Mouse (Mus musculus): ENCODE data around the gene Fosl2.
A peak's percentile ranks its signal among the peaks of the same experiment; 100 is the strongest.

Fosl2 gene

DNA sequence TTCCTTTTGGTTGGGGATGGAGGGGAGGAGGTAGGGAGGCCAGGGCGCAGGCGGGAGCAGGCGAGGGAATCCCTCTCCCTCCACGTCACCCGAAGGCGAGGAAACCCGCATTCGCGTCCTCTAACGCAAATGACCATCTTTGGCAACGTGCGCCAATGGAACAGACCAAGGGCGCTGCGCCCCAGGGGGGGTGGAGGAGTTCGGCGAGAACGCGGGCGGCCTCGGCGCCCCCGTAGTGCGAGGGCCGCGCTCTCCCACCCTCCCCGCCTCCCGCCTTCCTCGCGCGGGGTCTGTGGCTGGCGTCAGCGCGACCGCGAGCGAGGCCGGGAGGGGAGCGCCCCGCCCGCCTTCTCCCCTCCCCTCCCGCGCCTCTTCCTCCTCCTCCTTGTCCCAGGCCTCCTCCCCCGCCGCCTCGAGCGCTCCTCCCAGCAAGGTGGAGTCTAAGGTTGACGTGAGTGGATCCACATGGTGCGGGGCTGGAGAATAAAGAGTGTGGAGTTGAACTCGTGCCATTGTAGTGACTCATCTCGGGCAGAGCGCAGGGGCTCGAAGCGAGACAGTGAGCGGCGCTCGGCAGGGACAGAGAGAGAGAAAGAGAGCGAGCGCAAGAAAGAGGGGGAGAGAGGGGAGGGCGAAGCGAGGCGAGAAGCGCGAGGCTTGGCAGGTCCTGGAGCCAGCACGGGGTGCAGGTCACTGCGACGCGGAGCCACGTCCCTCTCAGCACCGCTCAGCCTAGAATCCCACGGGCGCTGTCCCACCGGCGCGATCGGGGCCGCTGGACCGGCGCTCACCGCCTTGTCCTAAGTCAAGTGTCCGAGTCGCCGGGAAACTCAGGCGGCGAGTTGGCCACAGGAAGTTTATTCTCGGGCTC, at the start of gene Fosl2:
Gene Fosl2 (plus strand): TSS at position 466 of the 871 bp plus-strand sequence.
- DNase-seq: peak; percentile 96

- no peak for DNase-seq
Measured at GRCm38 (mm10) chr5:32085971-32086370, 49.6 kb upstream of the Fosl2 start.

DNA sequence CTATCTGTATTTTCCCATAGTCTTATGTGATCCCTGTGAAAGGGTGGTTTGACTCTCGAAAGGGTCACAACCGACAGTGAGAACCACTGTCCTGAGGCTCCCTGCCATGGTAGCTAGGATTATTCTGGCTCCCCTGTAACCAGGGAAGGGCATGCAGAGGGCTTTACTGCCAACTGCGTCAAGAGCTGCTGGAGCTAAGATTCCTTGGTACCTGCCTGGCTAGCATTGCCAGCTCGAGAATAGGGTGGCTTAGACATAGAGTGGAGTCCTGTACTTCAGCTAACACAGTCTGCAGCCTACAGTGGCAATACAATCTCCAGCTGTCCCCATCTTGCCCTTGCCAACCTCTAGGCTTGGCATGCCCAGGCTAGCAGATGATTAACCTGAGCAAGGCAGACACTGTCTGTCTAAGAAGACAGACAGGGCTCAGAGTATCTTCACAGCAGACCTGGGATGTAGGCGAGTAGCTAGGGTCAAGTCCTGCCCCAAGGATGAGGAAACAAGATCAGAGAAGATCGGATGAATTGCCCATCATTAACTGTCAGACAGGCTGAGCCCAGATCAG, 49.0 kb upstream of the Fosl2 start:
- no peak for DNase-seq

GRCm38 (mm10) chr5:32089481-32089880, 46.1 kb upstream of the Fosl2 start:
- no peak for DNase-seq

GRCm38 (mm10) chr5:32092281-32092680, 43.3 kb upstream of the Fosl2 start:
- DNase-seq: no peak

DNA sequence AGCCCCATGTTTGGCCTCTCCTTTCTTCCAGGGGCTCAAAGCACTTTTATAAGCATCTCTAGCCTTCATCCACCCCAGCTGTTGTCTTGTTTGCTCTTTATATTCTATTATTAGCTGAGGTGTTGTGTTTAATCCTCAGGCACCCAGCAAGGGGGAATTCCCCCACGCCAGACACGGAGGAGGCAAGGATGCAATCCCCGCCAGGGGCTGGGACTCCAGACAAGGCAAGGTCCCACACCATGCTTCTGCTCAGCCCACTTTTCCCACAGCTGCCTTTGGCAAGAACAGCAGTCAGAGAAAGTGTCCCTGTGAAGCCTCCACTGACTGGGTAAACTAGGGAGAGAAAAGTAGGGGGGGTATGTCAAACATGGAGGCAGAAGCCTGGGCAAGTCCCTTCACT, 36.9 kb upstream of the Fosl2 start:
- DNase-seq: peak; percentile 10

DNA sequence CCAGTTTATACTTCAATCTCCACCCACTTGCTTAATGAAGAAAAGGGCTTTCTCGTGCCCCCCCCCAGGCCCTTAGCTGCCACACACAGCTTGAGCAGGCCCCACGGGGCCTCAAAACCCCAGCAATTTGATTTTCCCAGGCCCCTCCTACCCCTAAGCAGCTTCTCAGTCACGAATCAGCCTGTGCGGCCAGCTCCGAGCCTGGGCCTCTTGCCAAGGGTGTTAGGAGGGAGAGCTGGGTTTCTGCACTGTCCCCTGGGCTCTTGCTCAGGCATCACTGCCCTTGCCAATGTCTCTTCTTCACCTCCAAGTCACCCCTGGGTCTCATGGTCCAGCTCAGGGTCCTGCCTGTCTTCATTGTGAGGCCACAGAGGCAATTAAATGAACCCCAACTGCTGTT, 33.1 kb upstream of the Fosl2 start:
- peak; percentile 66 for DNase-seq

DNA sequence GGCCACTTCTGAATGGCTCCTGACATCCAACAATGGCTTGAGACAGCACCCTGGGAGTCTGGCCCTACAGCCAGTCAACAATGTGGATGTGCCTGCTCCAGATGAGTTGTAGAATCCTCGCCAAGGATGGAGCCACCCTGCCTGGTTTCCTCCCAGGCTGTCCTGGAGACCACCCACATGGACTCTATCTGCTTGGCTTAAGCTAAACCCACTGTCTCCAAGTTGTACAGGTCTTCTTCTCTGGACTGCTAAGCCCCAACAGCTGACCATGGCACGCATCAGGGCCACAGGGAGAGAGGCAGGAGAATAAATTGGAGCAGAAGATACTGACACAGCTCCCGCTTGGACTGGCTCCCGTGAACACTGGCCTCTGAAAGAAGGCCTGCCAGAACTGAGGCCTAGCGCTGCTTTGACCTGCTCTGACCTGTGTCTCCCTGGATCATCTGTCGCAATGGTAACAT, 32.6 kb upstream of the Fosl2 start:
- peak; percentile 23 for DNase-seq

- no peak for DNase-seq
Measured at GRCm38 (mm10) chr5:32103545-32103944, 32.1 kb upstream of the Fosl2 start.

GRCm38 (mm10) chr5:32104119-32104990, 31.2 kb upstream of the Fosl2 start:
- DNase-seq: no peak

DNA sequence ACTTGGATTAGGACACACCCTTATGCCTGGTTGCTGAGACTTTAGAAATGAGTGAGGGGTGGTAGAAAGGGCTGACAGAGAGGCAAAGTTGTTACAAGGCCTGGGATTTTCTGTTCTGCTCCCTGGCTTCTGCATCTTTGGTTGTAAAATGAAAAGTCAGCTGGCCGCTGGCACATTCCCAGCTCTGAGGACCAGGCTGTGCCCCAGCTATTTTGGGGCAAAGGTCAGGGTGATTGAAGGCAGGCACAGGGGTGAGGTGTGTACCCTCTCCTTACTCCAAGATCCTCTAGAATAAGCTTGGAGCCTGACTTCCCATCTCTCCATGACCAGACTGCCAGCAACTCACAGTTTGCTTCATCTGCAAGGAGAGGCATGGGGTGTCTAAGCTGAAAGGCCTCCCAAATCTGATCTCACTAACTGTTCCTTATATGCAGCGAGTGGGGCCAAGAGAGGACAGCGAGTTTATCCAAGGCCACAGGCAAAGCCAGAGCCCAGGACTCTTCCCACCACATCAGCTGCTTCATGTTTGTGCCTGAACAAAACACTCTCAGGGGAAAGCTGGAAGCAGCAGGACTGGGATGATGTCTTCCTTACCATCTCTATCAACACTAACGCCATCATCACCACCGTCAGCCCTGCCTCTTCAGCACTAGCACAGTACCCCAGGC, 29.0 kb upstream of the Fosl2 start:
- no peak for DNase-seq

DNA sequence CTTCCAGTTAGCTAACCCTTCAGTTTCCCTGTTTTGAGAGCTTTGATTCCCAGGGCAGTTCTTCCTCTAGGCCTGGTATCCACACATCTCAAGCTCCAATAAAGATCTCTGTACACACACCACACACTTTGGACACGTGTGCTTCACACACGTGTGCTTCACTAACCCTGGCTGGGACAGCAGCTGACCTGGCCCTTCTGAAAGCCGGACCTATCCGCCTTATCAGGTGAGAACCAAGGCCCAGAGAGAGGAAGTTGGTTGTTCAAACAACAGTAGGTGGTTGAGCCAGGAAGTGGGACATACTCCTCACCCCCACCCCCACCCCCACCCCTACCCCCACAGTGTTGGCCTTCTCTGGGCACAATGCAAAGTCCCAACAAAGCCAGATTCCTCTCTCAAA, 24.9 kb upstream of the Fosl2 start:
- no peak for DNase-seq

DNA sequence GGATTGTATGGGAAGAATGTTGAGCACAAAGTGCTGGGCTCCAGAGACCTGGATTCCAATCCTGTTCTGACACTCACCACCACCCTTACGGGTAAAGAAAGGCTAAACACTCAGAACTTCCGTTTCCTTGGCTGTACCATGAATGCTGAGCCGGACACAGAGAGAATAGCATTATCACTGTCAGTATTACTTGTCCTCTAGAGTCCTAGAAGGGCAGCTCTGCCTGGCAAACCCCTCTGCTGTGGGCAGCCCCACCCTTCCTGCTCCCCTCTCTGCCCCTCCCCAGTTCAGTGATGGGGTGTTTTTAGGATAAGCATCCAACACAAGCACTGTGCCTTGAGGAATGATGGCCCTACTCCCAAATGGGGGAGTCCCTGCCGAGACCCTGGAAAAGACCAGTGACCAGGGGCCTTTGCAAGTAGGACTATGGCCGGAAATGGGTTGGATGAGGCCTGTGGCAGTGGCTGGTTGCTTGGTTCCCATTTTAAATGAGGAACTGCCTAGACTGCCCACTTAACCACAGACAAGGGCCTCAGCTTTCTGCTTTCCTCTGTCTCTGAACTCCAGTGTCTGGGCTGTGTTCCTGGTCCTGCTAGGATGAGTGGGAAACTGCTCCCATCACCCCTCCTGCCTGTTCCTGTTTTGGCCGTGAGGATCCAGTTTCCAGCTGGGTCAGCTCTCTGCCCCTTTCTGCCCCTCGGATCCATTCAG, 23.2 kb upstream of the Fosl2 start:
- DNase-seq: no peak

DNA sequence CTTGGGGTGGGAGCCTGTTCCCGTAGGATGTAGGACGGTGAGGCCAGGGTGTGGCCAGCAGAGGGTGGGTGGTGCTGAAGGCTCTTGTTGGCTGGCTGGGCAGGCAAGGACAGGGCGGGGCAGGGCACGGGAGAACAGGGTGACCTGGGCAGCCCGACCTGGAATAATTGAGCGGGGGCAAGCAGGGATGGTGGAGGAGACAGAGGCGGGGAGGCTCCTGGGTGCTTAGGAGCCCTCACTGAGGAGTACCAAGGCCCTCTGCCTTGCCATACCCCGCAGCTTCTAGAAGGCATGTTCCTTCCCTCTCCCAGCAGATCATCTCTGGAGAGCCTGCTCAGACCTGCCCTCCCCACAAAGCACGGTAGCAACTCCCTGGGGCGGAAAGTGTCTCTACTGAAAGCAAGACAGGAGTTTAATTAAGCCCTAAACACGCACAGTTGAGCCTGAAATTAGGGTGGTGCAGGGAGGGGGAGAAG, 14.7 kb upstream of the Fosl2 start:
- DNase-seq: peak; percentile 30

DNA sequence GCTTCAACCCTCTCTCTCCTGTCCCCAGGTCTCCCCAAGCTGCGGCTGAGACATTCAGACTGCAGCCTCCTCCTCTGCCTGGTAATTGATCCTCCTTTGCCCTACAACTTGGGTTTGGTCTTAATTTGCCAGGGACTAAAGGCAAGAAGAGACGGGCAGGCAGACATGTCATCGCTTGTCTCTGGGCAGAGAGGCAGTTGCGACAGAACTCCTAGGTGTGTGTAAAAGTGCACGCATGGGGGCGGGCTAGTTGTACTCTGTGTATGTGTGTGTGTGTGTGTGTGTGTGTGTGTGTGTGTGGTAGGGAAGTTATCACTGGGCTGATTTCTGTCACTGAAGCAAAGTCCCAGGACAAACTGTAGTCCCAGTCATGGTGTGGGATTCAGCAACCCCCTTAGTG, 13.7 kb upstream of the Fosl2 start:
- DNase-seq: no peak

DNA sequence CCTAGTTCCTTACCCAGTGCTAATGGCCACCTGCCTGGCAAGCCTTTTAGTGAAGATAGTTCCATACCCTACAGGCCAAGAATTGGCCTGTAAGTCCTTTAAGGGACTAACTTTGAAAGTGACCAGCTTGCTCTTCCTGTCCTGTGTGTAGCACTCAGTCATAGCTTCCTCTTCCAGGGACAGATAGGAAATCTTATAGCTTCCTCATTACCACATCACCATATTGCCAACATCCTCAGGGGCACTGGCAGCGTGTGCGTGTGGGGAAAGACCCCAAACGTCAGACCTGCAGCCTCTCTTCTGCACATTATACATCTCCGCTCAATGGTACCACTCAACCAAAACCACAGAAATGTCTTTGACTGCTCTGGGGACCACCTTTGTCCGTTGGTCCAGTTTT, 13.2 kb upstream of the Fosl2 start:
- DNase-seq: no peak

- DNase-seq: no peak
Measured at GRCm38 (mm10) chr5:32124957-32125356, 10.6 kb upstream of the Fosl2 start.

GRCm38 (mm10) chr5:32127226-32127625, 8.4 kb upstream of the Fosl2 start:
- DNase-seq: no peak

- no peak for DNase-seq
Measured at GRCm38 (mm10) chr5:32127927-32128326, 7.7 kb upstream of the Fosl2 start.

GRCm38 (mm10) chr5:32132971-32133501, 2.6 kb upstream of the Fosl2 start:
- peak; percentile 66 for DNase-seq

DNA sequence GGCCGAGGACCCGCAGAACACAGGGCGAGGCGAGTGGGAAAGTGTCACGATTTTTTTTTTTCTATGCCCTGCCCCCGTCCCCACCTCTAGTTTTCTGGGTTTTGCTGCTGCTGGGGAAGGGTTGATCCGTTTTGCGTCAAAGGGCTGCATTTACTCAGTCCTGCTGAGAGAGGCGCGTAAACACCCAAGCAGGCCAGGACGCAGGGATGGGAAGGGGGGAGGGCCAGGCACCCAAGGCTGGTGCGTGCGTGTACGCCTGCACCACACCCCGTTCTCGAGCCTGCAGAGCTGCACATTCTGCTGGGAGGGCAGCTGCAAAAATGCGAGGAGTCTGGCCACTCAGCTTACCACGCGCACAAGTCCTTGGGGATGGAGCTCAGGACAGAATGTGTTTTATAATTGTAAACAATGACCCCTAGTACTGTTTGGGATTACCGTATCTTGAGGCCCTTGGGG, 2.0 kb upstream of the Fosl2 start:
- DNase-seq: peak; percentile 79

Measured in lung, postnatal 14 days (tissue).